Mouse (Mus musculus) heart, postnatal 4 days (tissue): ENCODE data around the gene Adipor2. TPM values are rescaled to one million over a fixed set of nuclear protein-coding genes. Genes with fewer than 3 reads are reported as not detected.
A peak's percentile ranks its signal among the peaks of the same experiment; 100 is the strongest.

Source experiments
- DNase-seq: peaks from one replicate; pipeline ENCODE4 v3.0.0; 2021
- total RNA-seq, 2 experiments: library from RNA; stranded (reverse); gene quantifications; 2 replicates each; pipeline ENCODE4 v1.2.3; 2021

Gene Adipor2
- total RNA-seq, 2 experiments from 2014 or later, result 55.5 to 55.7 TPM

DNA sequence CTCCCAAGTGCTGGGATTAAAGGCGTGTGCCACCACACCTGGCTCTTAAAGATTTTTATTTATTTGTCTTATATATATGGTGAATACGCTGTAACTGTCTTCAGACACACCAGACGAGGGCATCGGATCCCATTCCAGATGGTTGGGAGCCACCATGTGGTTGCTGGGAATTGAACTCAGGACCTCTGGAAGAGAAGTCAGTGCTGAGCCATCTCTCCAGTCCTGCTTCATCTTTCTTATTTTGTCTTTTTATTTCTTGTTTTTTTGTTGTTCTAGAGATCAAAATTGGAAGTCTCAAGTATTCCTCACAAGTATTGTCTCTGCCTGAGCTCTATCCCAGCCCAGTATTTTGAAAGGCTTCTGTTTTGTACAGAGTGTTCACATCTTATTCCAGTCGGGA is 2.9 kb upstream of the Adipor2 start:
- no peak for DNase-seq

DNA sequence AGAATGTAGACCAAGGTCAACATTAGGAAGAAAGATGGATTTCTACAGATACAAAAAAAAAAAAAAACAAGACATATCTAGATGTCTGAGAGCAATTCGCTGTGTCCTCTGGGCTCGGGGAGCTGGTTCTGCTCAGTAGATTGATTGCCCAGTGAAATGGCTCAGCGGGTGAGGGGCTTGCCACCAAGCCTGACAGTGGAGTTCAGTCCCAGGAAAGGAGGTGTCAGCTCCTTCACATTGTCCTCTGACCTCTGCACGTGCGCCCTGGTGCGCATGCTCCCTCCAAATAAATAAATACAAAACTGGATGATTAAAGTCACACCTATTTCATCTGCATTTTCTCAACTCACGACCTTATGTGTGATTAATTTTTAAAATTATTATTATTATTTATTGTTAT is 1.9 kb upstream of the Adipor2 start:
- no peak for DNase-seq

DNA sequence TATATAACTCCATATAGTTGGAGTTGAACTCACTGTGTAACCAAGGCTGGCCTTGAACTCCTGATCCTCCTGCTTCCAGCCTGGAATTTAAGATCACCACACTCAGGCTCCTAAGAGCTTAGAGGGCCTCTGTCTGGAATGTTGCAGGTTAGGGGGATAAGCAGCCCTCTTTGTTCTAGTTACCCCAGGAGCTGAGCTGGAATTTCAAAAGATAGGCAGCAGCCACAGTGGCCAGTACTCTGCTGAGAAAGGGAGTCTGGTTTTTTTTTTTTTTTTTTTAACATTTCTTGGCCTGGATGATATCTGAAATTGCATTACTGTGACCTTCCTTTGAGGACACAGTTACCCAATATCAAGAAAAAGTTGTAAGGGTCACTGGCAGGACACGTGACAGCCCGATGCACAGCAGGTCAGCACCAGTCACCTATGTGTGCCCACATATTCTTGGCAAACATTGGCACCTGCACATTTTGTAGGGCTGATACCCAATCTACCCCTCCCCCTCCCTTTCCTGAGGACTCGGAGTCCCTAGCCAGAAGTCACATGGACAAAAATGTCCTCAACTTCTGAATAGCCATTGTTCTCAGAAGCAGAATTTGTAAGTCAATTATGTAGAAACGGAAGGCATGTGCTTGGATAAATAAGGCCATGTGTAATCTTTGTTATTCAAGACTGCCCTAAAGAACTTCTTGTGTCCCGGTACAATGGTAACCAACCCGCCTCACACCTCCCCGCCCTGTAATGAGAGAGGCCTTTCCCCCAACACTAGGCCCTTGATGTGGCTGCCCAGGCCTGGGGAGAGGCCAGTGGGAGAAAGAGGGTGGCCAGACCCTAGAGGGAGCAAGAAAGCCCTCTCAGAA is 1.1 kb upstream of the Adipor2 start:
- DNase-seq, result peak; percentile 34

- no peak for DNase-seq
Measured at GRCm38 (mm10) chr6:119417821-119418220, 317 bp upstream of the Adipor2 start.

DNA sequence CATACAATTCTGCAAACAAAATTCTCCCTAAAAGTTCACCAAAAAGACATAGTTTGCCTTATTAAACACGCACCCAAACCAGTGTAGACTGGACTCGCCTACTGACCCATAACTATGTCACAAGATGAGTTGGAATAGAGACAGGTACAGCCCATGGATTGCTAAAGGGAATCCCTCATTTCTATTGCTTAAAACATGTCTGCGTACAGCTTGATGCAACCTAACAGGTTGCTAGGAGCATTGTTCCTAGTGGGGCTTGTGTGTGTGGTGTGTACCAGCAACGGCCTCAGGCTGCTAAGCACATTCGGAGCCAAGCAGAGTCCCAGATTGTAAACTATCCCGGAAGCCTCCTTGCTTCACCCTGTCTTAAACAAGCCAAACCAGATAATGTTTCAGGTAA is 861 bp downstream of the Adipor2 start:
- DNase-seq, result no peak

- no peak for DNase-seq
Measured at GRCm38 (mm10) chr6:119414262-119415043, 3.1 kb downstream of the Adipor2 start.

DNA sequence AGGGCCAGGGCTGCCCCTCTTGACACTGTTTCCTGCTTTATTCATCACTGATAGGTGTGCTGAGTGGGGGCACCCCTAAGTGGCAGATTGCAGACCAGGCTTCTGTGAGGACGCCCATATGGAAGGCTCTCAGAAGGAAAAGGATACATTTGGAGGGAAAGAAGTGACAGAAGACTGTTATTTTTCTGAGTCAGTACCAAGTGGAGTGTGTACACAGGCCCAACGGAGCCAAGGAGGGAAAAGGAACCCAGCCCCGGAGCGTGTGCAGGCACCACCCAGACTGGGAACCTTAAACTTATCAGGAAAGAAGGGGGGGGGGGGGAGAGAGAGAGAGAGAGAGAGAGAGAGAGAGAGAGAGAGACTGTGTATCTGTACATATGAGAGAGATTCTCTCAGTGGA is 4.9 kb downstream of the Adipor2 start:
- DNase-seq, result no peak

DNA sequence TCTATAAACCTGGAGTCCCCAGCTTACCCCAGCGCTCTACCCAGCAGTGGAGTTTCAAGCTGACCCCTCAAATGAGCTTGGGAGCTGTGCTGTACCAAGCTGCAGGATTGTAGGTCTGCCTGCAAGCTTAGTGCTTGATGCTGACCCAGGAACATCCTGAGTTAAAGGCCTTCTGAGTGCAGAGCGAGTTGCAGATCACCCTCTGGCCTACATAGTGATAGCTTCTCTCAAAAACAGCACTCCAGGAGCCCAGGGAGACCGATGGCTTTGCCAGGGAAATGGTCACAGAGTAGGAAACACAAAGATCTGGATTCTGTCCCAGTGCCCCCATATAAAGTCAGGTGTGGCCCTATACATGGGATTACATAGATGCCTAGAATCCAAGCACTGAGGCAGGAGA is 6.0 kb downstream of the Adipor2 start:
- no peak for DNase-seq

DNA sequence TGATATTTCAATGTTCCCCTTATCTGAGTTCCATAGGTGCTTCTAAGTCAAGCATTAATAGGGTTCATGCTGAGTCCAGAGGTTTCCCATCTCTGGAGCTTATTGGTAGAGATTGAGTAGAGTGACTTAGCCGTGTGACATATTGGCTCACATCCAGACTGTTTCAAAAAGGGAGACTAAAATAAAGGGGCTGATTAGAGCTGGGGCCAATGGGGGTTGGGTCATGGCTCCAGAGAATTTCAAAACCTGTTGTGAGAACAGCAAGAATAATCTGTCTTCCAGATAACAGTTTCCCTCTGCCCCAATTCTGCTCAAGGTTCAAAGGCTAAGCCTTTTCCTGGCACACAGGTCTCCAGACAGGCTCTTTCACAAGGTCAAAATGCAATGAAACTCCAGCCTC is 7.7 kb downstream of the Adipor2 start:
- DNase-seq, result peak; percentile 32

GRCm38 (mm10) chr6:119408582-119408981 is 8.9 kb downstream of the Adipor2 start:
- no peak for DNase-seq

- DNase-seq, result no peak
Measured at GRCm38 (mm10) chr6:119407818-119408217, 9.7 kb downstream of the Adipor2 start.

GRCm38 (mm10) chr6:119406528-119406927 is 11.0 kb downstream of the Adipor2 start:
- no peak for DNase-seq

- no peak for DNase-seq
Measured at GRCm38 (mm10) chr6:119405310-119405709, 12.2 kb downstream of the Adipor2 start.

DNA sequence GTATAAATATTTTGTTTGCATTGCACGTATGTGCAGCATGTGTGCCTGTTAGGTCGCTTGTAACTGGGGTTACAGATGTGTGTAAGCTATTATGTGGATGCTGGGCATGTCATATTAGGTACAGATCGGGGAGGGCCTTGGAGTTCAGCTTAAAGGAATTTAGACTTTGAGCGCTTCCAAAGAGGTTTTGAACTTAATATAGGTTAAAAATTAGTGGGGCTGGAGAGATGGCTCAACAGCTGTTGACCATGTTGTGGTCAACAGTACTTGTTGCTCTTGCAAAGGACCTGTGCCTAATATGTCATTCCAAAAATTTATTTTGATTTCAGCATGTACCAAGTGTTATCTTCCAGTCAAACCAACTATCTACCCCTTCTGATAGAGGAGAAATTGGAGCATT is 12.7 kb downstream of the Adipor2 start:
- DNase-seq, result no peak

DNA sequence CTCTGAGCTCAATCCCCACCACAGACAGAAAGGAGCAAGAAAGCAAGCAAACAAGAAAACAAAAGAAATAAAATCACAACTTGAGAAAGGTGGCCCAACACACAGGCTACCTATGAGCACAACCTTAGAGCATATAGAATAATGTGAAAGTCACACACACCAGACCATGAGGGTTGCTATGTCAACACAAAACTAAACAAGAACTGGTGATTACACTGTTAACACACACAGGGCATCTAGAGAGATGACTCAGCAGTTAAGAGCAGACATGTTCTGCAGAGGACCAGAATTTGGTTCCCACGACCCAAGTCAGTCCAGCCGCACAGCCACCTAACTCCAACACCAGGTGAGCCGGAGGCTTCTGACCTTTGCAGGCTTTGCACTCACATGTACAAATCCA is 14.5 kb downstream of the Adipor2 start:
- no peak for DNase-seq

DNA sequence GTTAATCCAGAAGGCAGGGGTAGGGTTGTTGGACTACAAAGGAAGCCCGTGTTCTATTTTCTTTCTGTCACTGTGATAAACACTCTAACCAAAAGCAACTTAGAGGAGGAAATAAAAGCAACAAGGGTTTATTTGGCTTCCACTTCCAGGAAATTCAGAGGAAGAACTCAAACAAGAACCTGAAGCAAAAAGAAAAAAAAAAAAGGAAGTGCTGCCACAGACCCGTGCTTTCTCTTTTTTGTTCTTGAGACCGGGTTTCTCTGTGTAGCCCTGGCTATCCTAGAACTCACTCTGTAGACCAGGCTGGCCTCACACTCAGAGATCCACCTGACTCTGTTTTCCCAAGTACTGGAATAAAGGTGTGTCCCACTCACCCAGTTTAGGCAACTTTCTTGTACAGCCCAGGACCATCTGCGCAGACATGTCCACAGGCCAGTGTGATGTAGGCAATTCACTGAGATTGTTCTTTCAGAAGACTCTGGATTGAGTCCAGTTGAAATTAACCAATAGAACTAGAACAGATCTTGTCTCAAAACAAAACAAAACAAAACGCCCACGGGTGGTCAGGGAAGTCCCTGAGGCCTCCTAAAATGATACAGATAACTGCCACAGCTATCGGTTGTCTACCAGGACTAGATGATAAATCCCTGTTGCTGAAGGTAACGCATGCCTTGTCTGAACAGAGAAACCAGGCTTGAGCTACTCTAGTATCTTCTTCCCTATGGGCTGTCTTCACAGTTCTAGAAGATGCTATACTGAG is 15.8 kb downstream of the Adipor2 start:
- no peak for DNase-seq

- no peak for DNase-seq
Measured at GRCm38 (mm10) chr6:119400649-119401048, 16.9 kb downstream of the Adipor2 start.

- DNase-seq, result no peak
Measured at GRCm38 (mm10) chr6:119399371-119399770, 18.1 kb downstream of the Adipor2 start.

DNA sequence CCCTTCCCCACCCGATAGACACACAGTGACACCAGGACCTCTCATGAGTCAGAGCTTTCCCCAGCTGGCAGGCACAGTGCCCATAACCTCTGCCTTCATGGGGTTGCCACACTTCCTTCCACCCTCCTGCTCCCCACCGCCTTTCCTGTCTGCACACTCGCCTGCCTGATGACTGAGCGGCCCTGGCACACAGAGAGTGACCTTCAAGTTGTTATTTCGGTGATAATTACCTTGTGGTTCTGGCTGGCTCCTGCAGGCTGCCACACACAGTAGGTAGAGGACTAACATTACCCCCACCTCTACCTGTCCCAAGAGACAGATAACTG is 21.2 kb downstream of the Adipor2 start:
- DNase-seq, result peak; percentile 77

- no peak for DNase-seq
Measured at GRCm38 (mm10) chr6:119395421-119396308, 21.8 kb downstream of the Adipor2 start.

DNA sequence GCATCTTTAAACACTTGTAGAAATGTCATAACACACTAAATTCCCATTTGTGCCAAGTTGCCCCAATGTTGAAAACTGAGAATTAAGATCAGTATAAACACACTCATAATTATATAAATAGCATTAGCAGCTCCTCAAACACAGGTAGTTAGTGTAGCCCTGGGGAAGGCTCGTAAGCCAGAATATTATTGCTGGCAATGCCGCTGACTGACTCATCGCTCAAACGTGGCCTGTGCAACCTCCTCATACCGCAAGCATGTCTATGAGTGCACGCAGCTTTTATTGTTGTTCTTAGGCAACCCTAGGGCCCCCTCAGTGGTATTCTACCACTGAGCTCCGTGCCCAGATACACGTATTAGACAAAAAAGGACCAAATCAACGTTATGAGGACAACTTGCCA is 24.7 kb downstream of the Adipor2 start:
- no peak for DNase-seq

DNA sequence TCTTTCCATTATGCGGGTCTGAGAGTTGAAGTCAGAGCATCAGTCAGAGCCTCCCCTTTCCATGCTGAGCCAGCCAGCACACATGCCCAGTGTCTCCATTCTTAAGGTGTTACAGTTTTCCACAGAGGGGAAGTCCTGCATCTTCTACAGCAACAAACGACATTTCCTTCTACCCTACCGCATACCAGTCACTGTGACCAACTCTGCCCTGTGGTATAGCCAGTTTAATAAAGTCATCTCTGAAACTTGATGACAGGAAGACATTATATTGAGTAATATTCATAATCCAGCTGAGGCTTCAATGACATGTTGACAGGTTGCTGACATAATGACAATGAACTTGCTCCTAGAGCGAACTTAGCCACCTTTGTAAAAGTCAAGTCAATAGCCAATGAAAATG is 26.8 kb downstream of the Adipor2 start:
- DNase-seq, result no peak
